Mouse (Mus musculus): Measurements from ENCODE around the gene Frmd4a. TPM values are rescaled to one million over a fixed set of nuclear protein-coding genes. Genes with fewer than 3 reads are reported as not detected.
"Not testable (repeated sequence)": the region's sequence is repeated elsewhere in the genome, so short reads cannot be mapped to it uniquely, and the experiment has no call there.

Frmd4a gene
- total RNA-seq, 2 experiments from 2014 or later: 57.7 to 65.1 TPM

- DNase-seq (ENCODE audit: extremely low spot score in 1 of 2, low spot score in 2 of 2): no peak
- no peak overlapping the region for H3K4me3 ChIP-seq
- no peak for TF ChIP-seq CTCF (IDR thresholded peaks at IDR 0.05)
- intact Hi-C loops (cut with DNase I): no loop called here
- H3K27ac ChIP-seq: no peak overlapping the region
These were observed 534.3 kb downstream of the Frmd4a start for GRCm38 (mm10) chr2:4551866-4552265.

GRCm38 (mm10) chr2:4552486-4552885, 535.0 kb downstream of the Frmd4a start:
- no peak overlapping the region for H3K27ac ChIP-seq
- TF ChIP-seq CTCF (IDR thresholded peaks at IDR 0.05): no peak
- H3K4me3 ChIP-seq: no peak overlapping the region
- intact Hi-C loops (cut with DNase I): no loop called here
- DNase-seq (ENCODE audit: extremely low spot score in 1 of 2, low spot score in 2 of 2): no peak

- intact Hi-C loops (cut with DNase I): no loop called here
- Histone ChIP-seq H3K4me3 (no peak overlapping the region), H3K27ac (no peak overlapping the region)
- no peak for TF ChIP-seq CTCF (IDR thresholded peaks at IDR 0.05)
- no peak for DNase-seq (ENCODE audit: extremely low spot score in 1 of 2, low spot score in 2 of 2)
These were observed 537.7 kb downstream of the Frmd4a start for GRCm38 (mm10) chr2:4555221-4555631.

- no peak for TF ChIP-seq CTCF (IDR thresholded peaks at IDR 0.05)
- Histone ChIP-seq H3K4me3 (no peak overlapping the region), H3K27ac (no peak overlapping the region)
- intact Hi-C loops (cut with DNase I): no loop called here
- no peak for DNase-seq (ENCODE audit: extremely low spot score in 1 of 2, low spot score in 2 of 2)
These were observed 538.7 kb downstream of the Frmd4a start for GRCm38 (mm10) chr2:4556188-4556587.

- Histone ChIP-seq H3K4me3 (no peak overlapping the region), H3K27ac (no peak overlapping the region)
- intact Hi-C loops (cut with DNase I): no loop called here
- no peak for DNase-seq (ENCODE audit: extremely low spot score in 1 of 2, low spot score in 2 of 2)
- no peak for TF ChIP-seq CTCF (IDR thresholded peaks at IDR 0.05)
These were observed 539.5 kb downstream of the Frmd4a start for GRCm38 (mm10) chr2:4557028-4557427.

- H3K4me3 ChIP-seq: no peak overlapping the region
- no peak for DNase-seq (ENCODE audit: extremely low spot score in 1 of 2, low spot score in 2 of 2)
- intact Hi-C loops (cut with DNase I): no loop called here
- TF ChIP-seq CTCF (IDR thresholded peaks at IDR 0.05): no peak
- H3K27ac ChIP-seq: no peak overlapping the region
These were observed 539.9 kb downstream of the Frmd4a start for GRCm38 (mm10) chr2:4557466-4557865.

- intact Hi-C loops (cut with DNase I): loop anchor here (1.0 to 2.0 kb wide), 2 partner anchors 43 to 58 kb away; no protein-coding TSS in a partner anchor
- TF ChIP-seq CTCF (IDR thresholded peaks at IDR 0.05): no peak
- peak overlapping the region; percentile 56 for H3K27ac ChIP-seq
- DNase-seq (ENCODE audit: extremely low spot score in 1 of 2, low spot score in 2 of 2): no peak
- H3K4me3 ChIP-seq: peak overlapping the region; percentile 45
These were observed 541.2 kb downstream of the Frmd4a start for GRCm38 (mm10) chr2:4558651-4559203.

GRCm38 (mm10) chr2:4559211-4559882, 541.8 kb downstream of the Frmd4a start:
- intact Hi-C loops (cut with DNase I): loop anchor here (1.0 to 2.0 kb wide), 2 partner anchors 42 to 59 kb away; no protein-coding TSS in a partner anchor
- Histone ChIP-seq H3K4me3 (peak overlapping the region; percentile 45), H3K27ac (peak overlapping the region; percentile 56)
- peak; percentile 79 to 81 for DNase-seq (ENCODE audit: extremely low spot score in 1 of 2, low spot score in 2 of 2)
- no peak; the same call in 1 of the 2 replicates for TF ChIP-seq CTCF (IDR thresholded peaks at IDR 0.05)

- TF ChIP-seq CTCF (IDR thresholded peaks at IDR 0.05): no peak
- no peak for DNase-seq (ENCODE audit: extremely low spot score in 1 of 2, low spot score in 2 of 2)
- intact Hi-C loops (cut with DNase I): loop anchor here (1.0 to 2.0 kb wide), 2 partner anchors 41 to 59 kb away; no protein-coding TSS in a partner anchor
- H3K4me3 ChIP-seq: peak overlapping the region; percentile 45
- peak overlapping the region; percentile 37 for H3K27ac ChIP-seq
These were observed 542.3 kb downstream of the Frmd4a start for GRCm38 (mm10) chr2:4559883-4560247.

GRCm38 (mm10) chr2:4560516-4560915, 543.0 kb downstream of the Frmd4a start:
- DNase-seq (ENCODE audit: extremely low spot score in 1 of 2, low spot score in 2 of 2); H3K27ac ChIP-seq; intact Hi-C loops (cut with DNase I); H3K4me3 ChIP-seq: not testable (repeated sequence)

GRCm38 (mm10) chr2:4561196-4561595, 543.7 kb downstream of the Frmd4a start:
- no peak for TF ChIP-seq CTCF (IDR thresholded peaks at IDR 0.05)
- no peak for DNase-seq (ENCODE audit: extremely low spot score in 1 of 2, low spot score in 2 of 2)
- intact Hi-C loops (cut with DNase I): no loop called here
- Histone ChIP-seq H3K27ac (no peak overlapping the region; the same call in 1 of the 2 replicates), H3K4me3 (0 out of 2 replicates have a peak overlapping the region, but pooled peaks have one; percentile 5)

GRCm38 (mm10) chr2:4562373-4562772, 544.9 kb downstream of the Frmd4a start:
- no peak for DNase-seq (ENCODE audit: extremely low spot score in 1 of 2, low spot score in 2 of 2)
- intact Hi-C loops (cut with DNase I): no loop called here
- Histone ChIP-seq H3K27ac (no peak overlapping the region), H3K4me3 (no peak overlapping the region)
- no peak for TF ChIP-seq CTCF (IDR thresholded peaks at IDR 0.05)

GRCm38 (mm10) chr2:4562826-4563225, 545.3 kb downstream of the Frmd4a start:
- intact Hi-C loops (cut with DNase I): no loop called here
- TF ChIP-seq CTCF (IDR thresholded peaks at IDR 0.05): no peak
- Histone ChIP-seq H3K27ac (no peak overlapping the region), H3K4me3 (no peak overlapping the region)
- DNase-seq (ENCODE audit: extremely low spot score in 1 of 2, low spot score in 2 of 2): no peak

Data from left cerebral cortex, adult 2 months (tissue).